Mouse (Mus musculus): ENCODE results near the gene Adcy4. TPM values are rescaled to one million over a fixed set of nuclear protein-coding genes. Genes with fewer than 3 reads are reported as not detected.
A peak's percentile ranks its signal among the peaks of the same experiment; 100 is the strongest.

Adcy4 gene
- total RNA-seq (2021): 10 to 100 TPM; 19.8 to 21.1 TPM
- long read RNA-seq, experiment 1, partial matches to known transcripts: 3 of 29 reads
- long read RNA-seq, experiment 1, other reads (novel, unspliced or antisense): 19 of 29 reads
- long read RNA-seq, experiment 2, partial matches to known transcripts: 5 of 25 reads
- long read RNA-seq, experiment 2, other reads (novel, unspliced or antisense): 12 of 25 reads

- intact Hi-C loops (cut with DNase I): loop anchor here (2.0 kb wide), 2 partner anchors 39 to 81 kb away; partner anchors contain the start of gene Nfatc4
- DNase-seq: peak; percentile 40 to 56
These were observed at the start of gene Adcy4 for GRCm38 (mm10) chr14:55783958-55784235. Gene Adcy4, minus strand, starts transcription at chr14:55784095.

GRCm38 (mm10) chr14:55833126-55833525 is 49.2 kb upstream of the Adcy4 start:
- intact Hi-C loops (cut with DNase I): no loop called here
- no peak for DNase-seq

GRCm38 (mm10) chr14:55830331-55830730 is 46.4 kb upstream of the Adcy4 start:
- intact Hi-C loops (cut with DNase I): no loop called here
- no peak for DNase-seq

- intact Hi-C loops (cut with DNase I): no loop called here
- DNase-seq: no peak
These were observed 46.0 kb upstream of the Adcy4 start for GRCm38 (mm10) chr14:55829854-55830253.

- intact Hi-C loops (cut with DNase I): no loop called here
- DNase-seq: peak in 1 of 2 experiments; percentile 42
These were observed 44.9 kb upstream of the Adcy4 start for GRCm38 (mm10) chr14:55828716-55829263.

GRCm38 (mm10) chr14:55826551-55827340 is 42.9 kb upstream of the Adcy4 start:
- intact Hi-C loops (cut with DNase I): no loop called here
- DNase-seq: peak in 1 of 2 experiments; percentile 28

GRCm38 (mm10) chr14:55826142-55826541 is 42.2 kb upstream of the Adcy4 start:
- peak in 1 of 2 experiments; percentile 6 for DNase-seq
- intact Hi-C loops (cut with DNase I): no loop called here

- DNase-seq: peak; percentile 43 to 55
- intact Hi-C loops (cut with DNase I): no loop called here
These were observed 41.5 kb upstream of the Adcy4 start for GRCm38 (mm10) chr14:55825216-55826051.

- peak; percentile 45 to 57 for DNase-seq
- intact Hi-C loops (cut with DNase I): no loop called here
These were observed 40.8 kb upstream of the Adcy4 start for GRCm38 (mm10) chr14:55824481-55825215.

- intact Hi-C loops (cut with DNase I): no loop called here
- DNase-seq: peak; percentile 55 to 58
These were observed 40.1 kb upstream of the Adcy4 start for GRCm38 (mm10) chr14:55824001-55824480.

GRCm38 (mm10) chr14:55822991-55823762 is 39.3 kb upstream of the Adcy4 start, which contains the start of gene Nfatc4:
Gene Nfatc4, plus strand, starts transcription at chr14:55823144.
- intact Hi-C loops (cut with DNase I): loop anchor here (1.0 to 2.0 kb wide), 4 partner anchors 32 to 95 kb away; partner anchors contain the start of genes Adcy4 and Nynrin
- peak; percentile 89 to 90 for DNase-seq

- peak; percentile 83 to 90 for DNase-seq
- intact Hi-C loops (cut with DNase I): loop anchor here (1.0 to 2.0 kb wide), 4 partner anchors 32 to 96 kb away; partner anchors contain the start of genes Adcy4 and Nynrin
These were observed 38.6 kb upstream of the Adcy4 start for GRCm38 (mm10) chr14:55822435-55822990.

- DNase-seq: no peak
- intact Hi-C loops (cut with DNase I): no loop called here
These were observed 36.7 kb upstream of the Adcy4 start for GRCm38 (mm10) chr14:55820576-55820975.

- intact Hi-C loops (cut with DNase I): no loop called here
These were observed 36.0 kb upstream of the Adcy4 start for GRCm38 (mm10) chr14:55819845-55820405.

GRCm38 (mm10) chr14:55815310-55815751 is 31.4 kb upstream of the Adcy4 start:
- intact Hi-C loops (cut with DNase I): no loop called here
- DNase-seq: peak; percentile 51 to 69

More at GRCm38 (mm10) chr14:55819845-55820405, 36.0 kb upstream of the Adcy4 start:
- DNase-seq: no peak

- intact Hi-C loops (cut with DNase I): no loop called here
- DNase-seq: peak; percentile 45 to 65
These were observed 31.0 kb upstream of the Adcy4 start for GRCm38 (mm10) chr14:55814885-55815284.

GRCm38 (mm10) chr14:55795380-55796163 is 11.7 kb upstream of the Adcy4 start:
- intact Hi-C loops (cut with DNase I): no loop called here
- DNase-seq: no peak
